Mouse (Mus musculus): ENCODE measurements around the gene 2310061N02Rik. TPM values are rescaled to one million over a fixed set of nuclear protein-coding genes. Genes with fewer than 3 reads are reported as not detected.

2310061N02Rik gene
- polyA plus RNA-seq, 1 experiment from 2014 or later = not detected

DNA sequence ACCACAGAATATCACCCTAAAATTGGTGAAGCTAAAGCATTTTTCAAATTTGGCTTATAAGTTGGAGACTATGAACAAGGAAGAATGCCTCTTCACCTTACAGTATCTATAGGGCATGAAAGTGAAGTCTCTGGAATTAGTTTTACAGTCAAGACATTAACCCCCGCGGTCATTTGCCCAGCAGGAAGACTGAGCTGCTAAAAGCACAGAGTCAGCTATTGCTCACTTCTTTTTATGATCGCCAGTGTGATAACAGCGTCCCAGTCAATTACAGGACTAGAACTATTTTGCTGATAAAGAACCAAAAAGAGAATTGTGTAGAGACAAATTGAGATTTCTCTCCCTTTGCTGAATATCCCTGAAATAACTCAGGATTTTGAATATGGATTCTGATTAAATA is 11.5 kb downstream of the 2310061N02Rik start:
- H3K4me3 ChIP-seq = no peak overlapping the region
- ATAC-seq (replicated peaks; ENCODE audit: insufficient number of reproducible peaks, insufficient read depth, low FRiP score, low read depth) = no peak
- no peak overlapping the region for H3K27ac ChIP-seq
- H3K9ac ChIP-seq = no peak overlapping the region
- no peaks in the 10 kb centered on the region for H3K27me3 ChIP-seq
- H3K9me3 ChIP-seq (replicated peaks) = no peaks in the 10 kb centered on the region
- no peak overlapping the region for H3K4me2 ChIP-seq
- 75% methylated on average over 4 of the region's 4 CpGs for WGBS
- H3K36me3 ChIP-seq = no peaks in the 10 kb centered on the region
- no peaks in the 10 kb centered on the region for H3K4me1 ChIP-seq (replicated peaks)

DNA sequence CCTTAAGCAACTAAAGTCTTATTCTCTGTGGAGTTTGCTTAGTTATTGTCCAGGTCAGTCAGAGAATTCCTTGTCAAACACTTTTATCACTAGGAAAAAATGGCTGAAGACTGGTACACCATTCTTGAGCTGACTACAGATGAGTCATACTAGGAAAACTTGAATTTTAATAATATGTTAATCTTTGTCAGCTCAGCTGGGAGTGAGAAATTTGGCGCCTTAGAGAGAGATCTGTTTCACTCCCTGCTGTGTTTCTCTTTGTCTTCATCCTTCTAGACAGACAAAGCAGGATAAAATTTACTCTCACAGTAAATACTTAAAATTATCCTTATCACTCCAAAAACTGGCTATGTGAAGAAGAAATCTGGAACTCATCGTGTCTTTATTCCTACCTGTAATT is 26.5 kb downstream of the 2310061N02Rik start:
- Histone ChIP-seq H3K36me3 (no peaks in the 10 kb centered on the region), H3K27me3 (no peaks in the 10 kb centered on the region), H3K4me2 (no peak overlapping the region), H3K4me3 (no peak overlapping the region), H3K4me1 (replicated peaks) (no peaks in the 10 kb centered on the region), H3K9me3 (replicated peaks) (no peaks in the 10 kb centered on the region), H3K9ac (no peak overlapping the region), H3K27ac (no peak overlapping the region)
- 48% methylated on average over 2 of the region's 2 CpGs for WGBS
- no peak for ATAC-seq (replicated peaks; ENCODE audit: insufficient number of reproducible peaks, insufficient read depth, low FRiP score, low read depth)

- Histone ChIP-seq H3K36me3 (no peaks in the 10 kb centered on the region), H3K27ac (no peak overlapping the region), H3K4me1 (replicated peaks) (no peaks in the 10 kb centered on the region), H3K9ac (no peak overlapping the region), H3K27me3 (no peaks in the 10 kb centered on the region), H3K4me2 (no peak overlapping the region), H3K4me3 (no peak overlapping the region), H3K9me3 (replicated peaks) (no peaks in the 10 kb centered on the region)
- 79% methylated on average over 6 of the region's 6 CpGs for WGBS
- no peak for ATAC-seq (replicated peaks; ENCODE audit: insufficient number of reproducible peaks, insufficient read depth, low FRiP score, low read depth)
Measured at GRCm38 (mm10) chr16:88679099-88679498, 28.7 kb downstream of the 2310061N02Rik start.

- Histone ChIP-seq H3K9ac (no peak within 1 kb of the TSS), H3K4me3 (no peak within 1 kb of the TSS), H3K27me3 (no peaks in the 10 kb centered on the region), H3K9me3 (replicated peaks) (no peaks in the 10 kb centered on the region), H3K4me1 (replicated peaks) (no peaks in the 10 kb centered on the region), H3K36me3 (no peaks in the 10 kb centered on the region), H3K4me2 (no peak within 1 kb of the TSS), H3K27ac (no peak within 1 kb of the TSS)
- 81% methylated on average over 4 of the region's 4 CpGs for WGBS
- ATAC-seq (replicated peaks; ENCODE audit: insufficient number of reproducible peaks, insufficient read depth, low FRiP score, low read depth) = no peak
Measured at GRCm38 (mm10) chr16:88671571-88671970, 36.2 kb downstream of the 2310061N02Rik start, which contains the start of gene Krtap27-1. TSS of gene Krtap27-1 (minus strand) at chr16:88671671.

DNA sequence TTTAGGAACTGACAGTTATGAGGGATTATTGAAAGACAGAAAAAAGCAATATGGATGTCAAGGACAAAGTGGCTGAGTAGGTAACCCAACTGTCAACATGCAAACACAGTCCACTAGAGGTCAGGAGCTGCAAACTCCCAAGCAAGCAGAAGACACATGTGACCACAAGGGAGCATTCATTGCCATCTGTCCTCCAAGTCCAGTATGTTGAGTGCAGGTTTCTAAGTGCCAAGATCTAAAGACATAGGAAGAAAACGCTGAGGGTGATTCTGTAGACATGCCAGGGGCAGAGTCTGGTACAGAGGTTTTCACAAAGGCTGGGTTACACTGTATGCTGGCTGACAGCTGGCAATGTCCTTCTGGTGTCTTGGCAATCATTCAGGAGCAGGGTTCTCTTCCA is 50.3 kb downstream of the 2310061N02Rik start:
- Histone ChIP-seq H3K4me2 (no peak overlapping the region), H3K27ac (no peak overlapping the region), H3K9me3 (replicated peaks) (no peaks in the 10 kb centered on the region), H3K9ac (no peak overlapping the region), H3K4me3 (no peak overlapping the region), H3K36me3 (no peaks in the 10 kb centered on the region), H3K27me3 (no peaks in the 10 kb centered on the region), H3K4me1 (replicated peaks) (no peaks in the 10 kb centered on the region)
- no peak for ATAC-seq (replicated peaks; ENCODE audit: insufficient number of reproducible peaks, insufficient read depth, low FRiP score, low read depth)
- 43% methylated on average over 1 of the region's 1 CpGs for WGBS

Other genes with a start within 250 kb of the 2310061N02Rik start
- not detected in 2 replicates for gene Cldn17, start 201.0 kb downstream of the 2310061N02Rik start, polyA plus RNA-seq (2015; fragmentation: Nextera tagmentation; extraction: Ambion mirVana)
- 0.28 and 1.2 TPM in 2 replicates for gene Cldn8, start 144.8 kb downstream of the 2310061N02Rik start, polyA plus RNA-seq (2015; fragmentation: Nextera tagmentation; extraction: Ambion mirVana)
- gene Krtap24-1, start 95.7 kb downstream of the 2310061N02Rik start, polyA plus RNA-seq (2015; fragmentation: Nextera tagmentation; extraction: Ambion mirVana) = not detected in 2 replicates
- gene 2310079G19Rik, start 80.3 kb downstream of the 2310061N02Rik start, polyA plus RNA-seq (2015; fragmentation: Nextera tagmentation; extraction: Ambion mirVana) = not detected in 2 replicates
- gene Krtap26-1, start 60.2 kb downstream of the 2310061N02Rik start, polyA plus RNA-seq (2015; fragmentation: Nextera tagmentation; extraction: Ambion mirVana) = not detected in 2 replicates
- not detected in 2 replicates for gene Krtap27-1, start 36.3 kb downstream of the 2310061N02Rik start, polyA plus RNA-seq (2015; fragmentation: Nextera tagmentation; extraction: Ambion mirVana)
- not detected in 2 replicates for gene Krtap13-1, start 20.9 kb upstream of the 2310061N02Rik start, polyA plus RNA-seq (2015; fragmentation: Nextera tagmentation; extraction: Ambion mirVana)
- not detected in 2 replicates for gene Krtap13, start 43.7 kb upstream of the 2310061N02Rik start, polyA plus RNA-seq (2015; fragmentation: Nextera tagmentation; extraction: Ambion mirVana)
- not detected in 2 replicates for gene 2310034C09Rik, start 50.9 kb upstream of the 2310061N02Rik start, polyA plus RNA-seq (2015; fragmentation: Nextera tagmentation; extraction: Ambion mirVana)
- not detected in 2 replicates for gene 2310057N15Rik, start 66.2 kb upstream of the 2310061N02Rik start, polyA plus RNA-seq (2015; fragmentation: Nextera tagmentation; extraction: Ambion mirVana)
- gene Gm5965, start 69.9 kb upstream of the 2310061N02Rik start, polyA plus RNA-seq (2015; fragmentation: Nextera tagmentation; extraction: Ambion mirVana) = not detected in 2 replicates
- not detected in 2 replicates for gene Gm20741, start 104.3 kb upstream of the 2310061N02Rik start, polyA plus RNA-seq (2015; fragmentation: Nextera tagmentation; extraction: Ambion mirVana)
- gene Krtap15, start 112.3 kb upstream of the 2310061N02Rik start, polyA plus RNA-seq (2015; fragmentation: Nextera tagmentation; extraction: Ambion mirVana) = not detected in 2 replicates
- not detected in 2 replicates for gene Krtap14, start 118.2 kb upstream of the 2310061N02Rik start, polyA plus RNA-seq (2015; fragmentation: Nextera tagmentation; extraction: Ambion mirVana)
- not detected in 2 replicates for gene Krtap19-1, start 161.4 kb upstream of the 2310061N02Rik start, polyA plus RNA-seq (2015; fragmentation: Nextera tagmentation; extraction: Ambion mirVana)
- not detected in 2 replicates for gene Krtap19-2, start 166.3 kb upstream of the 2310061N02Rik start, polyA plus RNA-seq (2015; fragmentation: Nextera tagmentation; extraction: Ambion mirVana)
- gene Krtap19-3, start 170.1 kb upstream of the 2310061N02Rik start, polyA plus RNA-seq (2015; fragmentation: Nextera tagmentation; extraction: Ambion mirVana) = not detected in 2 replicates
- not detected in 2 replicates for gene Krtap19-4, start 177.1 kb upstream of the 2310061N02Rik start, polyA plus RNA-seq (2015; fragmentation: Nextera tagmentation; extraction: Ambion mirVana)
- not detected in 2 replicates for gene Krtap19-5, start 188.5 kb upstream of the 2310061N02Rik start, polyA plus RNA-seq (2015; fragmentation: Nextera tagmentation; extraction: Ambion mirVana)
- gene Krtap19-9b, start 224.3 kb upstream of the 2310061N02Rik start, polyA plus RNA-seq (2015; fragmentation: Nextera tagmentation; extraction: Ambion mirVana) = not detected in 2 replicates

All from heart, embryonic 15.5 days (tissue).